Mouse (Mus musculus): ENCODE measurements around the gene Tulp4.

GRCm38 (mm10) chr17:6083323-6083890 is 22.8 kb upstream of the Tulp4 start:
- no peak for TF ChIP-seq CTCF (IDR thresholded peaks at IDR 0.05; ENCODE audit: borderline replicate concordance, insufficient read depth, low read depth, low read length)
- no peak for TF ChIP-seq POLR2A (IDR thresholded peaks at IDR 0.05; ENCODE audit: borderline replicate concordance, insufficient read depth, low read length)
